Mouse (Mus musculus): ENCODE results near the gene Gm10803. TPM values are rescaled to one million over a fixed set of nuclear protein-coding genes. Genes with fewer than 3 reads are reported as not detected.
"Not testable (repeated sequence)": the region's sequence is repeated elsewhere in the genome, so short reads cannot be mapped to it uniquely, and the experiment has no call there.

Gene Gm10803
- total RNA-seq (2022), result not detected

DNA sequence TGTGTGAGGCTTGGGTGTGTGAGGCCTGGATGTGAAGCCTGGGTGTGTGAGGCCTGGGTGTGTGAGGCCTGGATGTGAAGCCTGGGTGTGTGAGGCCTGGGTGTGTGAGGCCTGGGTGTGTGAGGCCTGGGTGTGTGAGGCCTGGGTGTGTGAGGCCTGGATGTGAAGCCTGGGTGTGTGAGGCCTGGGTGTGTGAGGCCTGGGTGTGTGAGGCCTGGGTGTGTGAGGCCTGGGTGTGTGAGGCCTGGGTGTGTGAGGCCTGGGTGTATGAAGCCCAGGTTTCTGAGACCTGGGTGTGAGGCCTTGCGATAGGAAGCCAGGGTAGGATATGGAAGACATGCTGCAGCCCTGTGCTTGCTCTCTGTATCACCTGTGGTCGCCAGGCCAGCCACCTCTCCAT is at the start of gene Gm10803:
TSS of gene Gm10803 (plus strand) at position 301 of the 400 bp plus-strand sequence.
- DNase-seq (ENCODE audit: low spot score in 2 of 2), result not testable (repeated sequence)

DNA sequence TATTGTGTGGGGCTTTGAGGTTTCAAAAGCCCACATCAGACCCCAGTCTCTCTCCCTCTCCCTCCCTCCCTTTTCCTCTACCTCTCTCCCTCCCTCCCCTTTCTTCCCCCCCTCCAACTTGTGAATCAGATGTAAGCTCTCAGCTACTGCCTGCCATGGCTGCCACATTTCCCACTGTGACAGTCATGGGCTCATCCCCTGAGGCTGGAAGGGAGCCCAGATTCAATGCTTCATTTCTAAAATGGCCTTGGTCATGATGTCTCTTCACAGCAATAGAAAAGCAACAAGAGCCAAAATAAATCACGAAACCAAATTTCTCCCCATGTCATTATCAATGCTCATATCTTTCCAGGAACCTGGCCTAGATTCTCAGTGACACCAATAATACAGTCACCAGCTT is 49.5 kb upstream of the Gm10803 start:
- DNase-seq (ENCODE audit: low spot score in 2 of 2), result no peak

DNA sequence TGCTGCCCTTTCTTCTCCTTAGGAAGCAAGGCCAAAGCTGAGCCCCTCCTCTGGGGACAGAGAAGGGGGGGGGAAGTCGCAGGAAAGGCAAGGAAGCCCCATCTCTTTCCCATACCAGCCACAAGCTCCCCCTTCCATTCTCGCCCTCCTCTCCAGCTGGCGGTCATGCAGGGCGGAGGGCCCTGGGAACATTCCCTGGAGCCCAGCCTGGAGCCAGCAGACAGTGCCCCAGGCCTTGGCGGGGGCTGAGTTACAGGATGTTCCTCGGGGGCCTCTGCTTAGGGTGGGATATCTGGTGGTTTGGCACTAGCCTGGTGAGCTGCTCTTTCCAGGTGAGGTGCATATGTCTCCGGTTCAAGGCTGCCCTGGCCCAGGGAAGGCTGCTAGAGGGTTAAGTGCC is 48.2 kb upstream of the Gm10803 start:
- no peak for DNase-seq (ENCODE audit: low spot score in 2 of 2)

DNA sequence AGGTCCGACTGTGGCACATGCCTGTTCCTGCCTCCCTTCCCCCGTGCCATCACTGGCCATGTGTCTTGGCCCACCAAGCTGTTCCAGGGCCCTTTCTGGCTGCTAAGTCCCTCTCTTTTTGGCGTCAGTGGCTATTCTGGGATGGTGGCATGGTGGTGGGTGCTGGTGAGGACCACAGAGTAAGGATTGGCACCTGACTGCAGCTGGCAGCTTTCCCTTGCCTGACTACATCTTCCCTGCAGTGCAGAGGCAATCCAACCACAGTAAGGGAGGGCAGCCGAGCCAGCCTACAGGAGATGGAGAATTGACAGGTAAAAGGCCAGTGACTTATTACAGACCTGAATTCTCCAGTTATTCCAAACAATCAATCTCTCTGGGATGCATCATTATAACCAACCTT is 45.1 kb upstream of the Gm10803 start:
- DNase-seq (ENCODE audit: low spot score in 2 of 2), result no peak

DNA sequence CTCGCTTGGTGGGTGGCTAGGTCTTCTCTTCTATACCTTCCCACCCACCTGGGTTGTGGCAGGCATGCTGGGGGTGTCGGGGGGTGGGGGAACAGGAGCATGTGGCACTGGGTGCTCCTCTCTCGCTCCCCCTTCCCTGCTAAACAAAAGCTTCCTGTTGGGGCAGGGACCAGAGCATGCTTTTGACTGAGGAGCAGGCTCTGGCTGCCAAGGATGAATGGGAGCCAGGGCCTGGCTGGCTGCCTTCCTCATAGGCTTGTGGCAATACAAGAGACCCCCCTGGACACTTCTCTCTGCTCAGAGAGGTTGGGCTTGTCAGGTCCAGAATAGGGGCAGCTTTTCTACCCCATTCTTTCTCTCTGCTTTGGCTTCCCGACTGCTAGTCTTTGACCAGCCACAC is 39.3 kb upstream of the Gm10803 start:
- DNase-seq (ENCODE audit: low spot score in 2 of 2), result peak in 1 of 2 experiments; percentile 20

DNA sequence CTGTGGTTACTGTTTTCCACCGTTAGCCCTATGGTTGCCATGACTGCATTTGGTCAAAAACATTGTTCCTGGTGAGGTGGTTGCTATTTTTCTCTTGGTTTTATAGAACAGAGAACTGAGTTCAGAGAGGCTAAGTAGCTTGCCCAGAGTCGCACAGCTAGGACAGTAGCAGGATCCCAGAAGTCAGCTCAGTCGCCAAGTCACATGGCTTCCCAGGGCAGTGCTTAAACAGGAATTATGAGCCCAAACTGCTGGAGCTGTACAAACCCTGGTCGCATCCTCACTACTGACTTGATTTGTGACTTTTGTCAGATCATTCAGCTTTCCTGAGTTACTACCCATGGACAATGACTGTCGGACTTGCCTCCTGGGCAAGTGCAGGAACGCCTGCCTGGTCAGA is 38.8 kb upstream of the Gm10803 start:
- DNase-seq (ENCODE audit: low spot score in 2 of 2), result no peak

DNA sequence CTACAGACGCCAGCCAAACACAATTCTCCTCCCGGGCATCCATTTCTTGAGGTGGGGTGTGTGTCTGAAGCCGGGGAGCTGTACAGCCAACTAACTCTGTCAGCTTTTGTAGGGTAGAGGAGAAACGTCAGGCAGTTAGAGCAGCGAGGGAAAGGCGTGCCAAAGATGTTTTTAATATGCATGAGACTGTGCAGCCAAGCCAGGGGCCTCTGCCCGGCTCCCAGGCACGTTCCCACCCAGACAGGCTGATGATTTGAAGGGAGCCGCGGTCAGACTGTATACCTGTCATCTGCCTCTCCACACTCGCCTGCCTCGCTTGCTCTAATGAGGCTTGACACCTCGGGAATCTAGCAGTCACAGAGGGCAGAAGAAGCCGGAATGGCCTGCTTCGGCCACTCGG is 38.4 kb upstream of the Gm10803 start:
- no peak for DNase-seq (ENCODE audit: low spot score in 2 of 2)

DNA sequence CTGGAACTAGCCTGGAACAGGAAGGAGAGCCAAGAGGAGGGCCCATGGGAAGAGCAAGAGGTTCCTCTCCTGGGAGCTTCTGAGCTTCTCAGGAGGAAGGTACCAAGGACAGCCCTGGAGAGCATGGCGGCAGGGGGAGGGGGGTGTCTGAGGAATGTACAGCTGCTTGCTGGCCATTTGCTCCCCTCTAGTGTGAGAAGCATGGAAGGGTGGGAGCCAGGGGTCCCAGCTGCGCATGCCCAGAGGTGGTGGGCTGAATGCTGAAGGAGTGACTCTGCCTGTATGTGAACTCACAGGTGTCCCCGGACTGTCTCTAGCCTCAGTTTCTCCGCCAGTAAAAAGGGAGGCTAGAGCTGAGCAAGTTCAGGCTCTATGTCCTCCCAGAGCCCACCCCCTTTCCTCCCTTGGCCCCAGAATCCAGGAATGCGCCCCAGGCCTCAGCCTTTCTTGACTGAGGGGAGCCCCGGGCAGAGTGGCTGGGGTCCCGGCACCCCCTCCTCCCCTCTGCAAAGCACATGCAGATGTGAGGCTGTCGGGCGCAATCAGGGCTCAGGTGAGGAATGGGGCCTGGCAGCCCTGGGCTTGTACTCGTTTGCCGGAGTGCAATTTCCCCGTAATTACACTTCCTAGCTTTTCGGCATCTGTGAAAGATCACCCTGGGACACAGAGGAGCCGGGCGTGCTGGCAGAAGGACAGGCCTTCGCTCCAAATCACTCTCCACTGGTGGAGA is 35.2 kb upstream of the Gm10803 start:
- no peak for DNase-seq (ENCODE audit: low spot score in 2 of 2)

DNA sequence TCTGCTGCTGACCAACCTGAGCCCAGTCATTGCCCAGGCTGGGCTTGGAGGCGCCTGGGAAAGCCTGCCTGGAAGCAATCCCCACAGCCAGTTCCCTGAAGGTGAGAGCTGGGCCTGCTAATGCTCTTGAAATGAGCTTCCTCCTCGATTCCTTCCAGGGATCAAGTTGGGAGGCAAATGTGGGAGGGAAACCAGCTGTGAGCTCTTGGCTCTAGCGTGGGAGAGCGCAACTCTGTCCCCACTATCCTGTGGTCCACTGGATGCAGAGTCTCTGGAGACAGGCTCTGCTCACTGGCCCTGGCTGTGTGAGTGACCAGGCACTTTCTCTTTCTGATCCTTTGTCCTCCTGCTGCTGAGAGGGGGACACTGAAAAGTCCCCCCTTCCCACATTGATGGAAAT is 30.8 kb upstream of the Gm10803 start:
- no peak for DNase-seq (ENCODE audit: low spot score in 2 of 2)

DNA sequence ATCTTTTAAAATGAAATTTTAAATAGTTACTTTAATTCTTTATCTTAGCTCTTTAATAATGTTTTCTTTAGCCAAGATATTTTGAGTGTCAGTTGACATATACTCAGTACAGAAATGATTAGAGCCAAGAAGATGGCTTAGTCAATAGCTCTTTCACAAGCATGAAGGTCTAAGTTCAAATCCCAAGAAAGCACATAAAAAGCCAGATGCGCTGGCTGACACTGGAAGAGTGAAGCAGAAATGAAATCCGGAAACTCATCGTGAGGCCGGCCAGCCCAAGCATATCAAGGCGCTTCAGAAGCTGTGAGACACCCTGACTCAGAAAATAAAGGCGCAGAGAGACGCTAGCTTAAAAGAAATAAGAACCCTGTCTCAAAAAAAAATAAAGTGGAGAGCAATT is 26.5 kb upstream of the Gm10803 start:
- no peak for DNase-seq (ENCODE audit: low spot score in 2 of 2)

DNA sequence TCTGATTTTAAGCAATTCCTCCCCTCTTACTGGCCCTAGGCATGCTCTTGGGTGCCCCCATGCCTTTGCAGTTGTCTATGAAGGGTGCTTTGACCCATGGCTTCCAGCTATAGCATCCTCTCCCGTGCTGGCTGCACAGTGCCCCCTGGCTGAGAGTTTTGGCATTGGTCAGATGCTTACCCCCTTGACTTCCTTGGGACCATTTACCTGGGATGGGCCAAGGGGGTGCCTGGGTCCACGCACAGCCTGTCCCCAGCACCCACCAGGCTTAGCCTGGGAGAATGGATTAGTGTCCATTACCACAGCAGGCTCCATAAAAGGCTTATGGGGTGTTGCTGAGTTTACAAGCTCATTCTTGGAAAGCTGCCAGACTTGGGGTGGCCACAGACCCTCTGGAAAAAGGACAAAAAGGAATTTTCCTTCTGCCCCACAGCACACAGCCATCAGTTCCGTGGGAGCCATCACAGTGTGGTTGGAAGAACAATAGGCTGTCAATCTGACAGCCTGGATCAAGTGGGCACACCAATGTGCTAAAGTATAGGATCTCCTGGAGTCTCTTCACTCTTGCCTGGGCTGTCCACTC is 22.9 kb upstream of the Gm10803 start:
- DNase-seq (ENCODE audit: low spot score in 2 of 2), result no peak

DNA sequence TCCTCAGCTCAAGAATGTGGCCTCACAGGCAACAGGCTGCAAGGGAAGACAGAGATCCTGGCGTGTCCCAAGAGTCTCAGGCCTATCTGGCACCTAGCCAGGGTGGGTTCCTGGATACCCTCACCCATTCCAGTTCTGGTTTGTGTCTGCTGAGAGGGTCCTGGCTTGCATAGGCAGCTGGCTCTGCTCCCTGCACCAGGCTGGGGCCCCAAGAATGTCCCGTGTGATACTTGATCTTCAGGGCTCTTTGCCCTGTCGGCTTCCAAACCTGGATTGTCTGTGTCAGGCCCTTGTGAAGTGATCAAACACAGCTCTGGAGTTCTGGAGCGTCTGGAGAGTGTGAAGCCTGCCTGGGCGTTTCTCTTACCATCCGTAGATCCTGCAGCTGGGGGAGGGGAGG is 22.2 kb upstream of the Gm10803 start:
- no peak for DNase-seq (ENCODE audit: low spot score in 2 of 2)

DNA sequence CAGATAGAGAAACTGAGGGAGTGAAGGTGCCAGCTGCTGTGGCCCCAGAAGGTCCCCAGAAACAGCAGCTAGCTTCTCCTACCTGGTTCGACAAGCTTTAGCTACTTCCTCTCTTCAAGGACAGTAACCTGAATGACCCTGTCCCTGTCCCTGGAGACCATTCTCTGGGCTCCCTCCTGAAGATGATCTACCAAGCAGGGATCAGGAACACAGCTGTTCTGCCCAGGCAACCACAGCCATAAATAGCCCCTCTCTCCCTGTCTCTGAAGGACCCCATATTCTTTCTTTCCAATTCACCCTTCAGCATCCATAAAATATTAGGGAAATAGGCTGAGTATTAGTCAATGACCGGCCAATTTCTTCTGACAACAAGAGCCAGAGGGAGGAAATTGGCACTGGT is 18.6 kb upstream of the Gm10803 start:
- DNase-seq (ENCODE audit: low spot score in 2 of 2), result no peak

DNA sequence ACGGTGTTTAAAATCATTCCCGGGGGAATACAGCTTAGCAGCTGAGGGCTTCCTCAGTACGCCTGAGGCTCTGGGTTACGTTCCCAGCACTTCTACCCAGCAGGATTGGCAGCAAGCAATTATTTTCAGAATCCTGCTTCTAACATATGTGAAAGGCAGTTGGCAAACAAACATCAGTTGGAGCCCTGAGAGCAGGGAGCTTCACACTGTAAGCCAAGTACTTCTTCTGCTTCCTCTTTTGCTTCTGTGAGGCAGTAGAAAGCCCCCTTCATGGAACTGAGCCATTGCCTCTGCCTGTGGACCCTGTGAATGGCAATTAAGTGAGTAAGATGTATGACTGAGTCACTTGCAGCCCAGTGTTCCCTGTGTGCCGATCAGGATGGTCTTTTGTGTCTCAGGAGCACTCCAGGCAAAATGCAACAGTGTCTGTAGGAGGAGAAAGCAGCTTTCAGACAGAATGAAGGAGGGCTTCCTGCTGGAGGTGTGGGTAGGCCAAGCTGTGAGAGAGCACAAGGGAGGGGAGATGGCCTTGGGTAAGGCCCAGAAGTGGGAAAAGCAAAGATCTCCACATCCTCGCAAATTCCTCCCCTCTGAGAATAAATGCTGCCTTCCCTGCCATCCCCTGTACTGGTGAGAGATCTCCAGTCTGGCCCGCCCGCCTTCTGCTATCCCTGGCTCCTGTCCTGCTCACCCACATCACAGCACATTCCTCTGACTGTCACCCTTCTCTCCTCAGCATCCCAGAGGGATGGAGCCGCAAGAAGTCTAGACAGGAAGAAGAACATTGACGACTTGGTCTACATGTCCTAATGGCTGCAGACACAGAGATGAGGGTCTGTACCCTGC is 7.5 kb upstream of the Gm10803 start:
- peak; percentile 7 to 28 for DNase-seq (ENCODE audit: low spot score in 2 of 2)

DNA sequence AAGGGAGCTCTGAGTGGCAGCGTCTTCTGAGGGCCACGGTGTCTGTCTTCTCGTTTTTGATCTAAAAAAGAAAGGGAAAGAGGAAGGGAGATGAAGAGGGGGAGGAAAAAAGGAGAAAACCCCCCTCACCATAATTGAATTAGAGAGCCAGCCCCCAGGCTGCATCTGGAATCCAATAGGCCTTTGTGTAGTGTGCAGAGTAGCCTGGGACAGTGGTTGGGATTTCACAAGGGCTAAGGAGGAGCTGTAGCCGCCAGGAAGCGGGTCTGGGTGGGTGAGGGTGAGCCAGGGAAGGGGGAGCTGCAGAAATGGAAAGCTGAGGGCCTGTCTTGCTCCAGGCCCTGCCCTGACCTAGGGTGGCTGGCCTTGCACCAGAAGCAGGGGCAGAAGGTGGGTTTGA is 6.5 kb upstream of the Gm10803 start:
- DNase-seq (ENCODE audit: low spot score in 2 of 2), result no peak

DNA sequence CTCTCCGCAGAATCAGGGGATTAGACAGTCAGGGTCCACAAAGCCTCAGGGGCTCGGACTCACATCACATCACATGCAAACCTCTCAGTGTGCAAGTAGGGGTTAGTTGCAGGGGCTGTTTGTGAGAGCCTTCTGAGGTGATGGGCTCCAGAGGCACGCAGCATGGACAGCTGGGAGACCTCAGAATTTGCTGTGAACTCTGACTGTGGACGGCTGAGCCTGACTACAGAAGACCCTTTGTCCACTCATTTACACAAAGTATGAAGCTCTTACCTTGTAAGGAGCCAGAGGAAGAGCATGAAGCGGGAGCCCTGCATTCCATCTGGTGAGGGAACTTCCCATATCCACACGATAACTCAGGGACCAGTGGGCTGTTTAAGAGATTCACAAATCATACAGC is 5.3 kb downstream of the Gm10803 start:
- no peak for DNase-seq (ENCODE audit: low spot score in 2 of 2)

DNA sequence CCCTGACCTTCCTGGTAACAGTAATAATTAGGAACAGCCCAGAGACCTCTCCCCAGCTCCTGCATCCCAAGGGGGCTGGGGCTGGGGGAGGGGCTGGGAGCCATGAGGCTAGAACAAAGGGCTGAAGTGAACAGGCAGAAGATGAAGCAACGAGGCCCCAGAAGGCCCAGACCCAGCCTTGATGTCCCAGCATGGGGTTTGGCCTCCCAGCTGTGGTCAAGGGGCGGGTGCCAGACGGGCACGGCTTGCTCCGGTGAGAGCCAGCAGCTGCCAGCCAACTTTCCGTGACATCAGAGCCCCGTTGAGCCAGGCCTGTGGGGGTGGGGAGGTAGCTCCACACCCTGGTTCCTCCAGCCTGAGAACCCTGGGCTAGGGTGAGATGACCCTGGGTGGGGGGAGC is 7.3 kb downstream of the Gm10803 start:
- no peak for DNase-seq (ENCODE audit: low spot score in 2 of 2)

DNA sequence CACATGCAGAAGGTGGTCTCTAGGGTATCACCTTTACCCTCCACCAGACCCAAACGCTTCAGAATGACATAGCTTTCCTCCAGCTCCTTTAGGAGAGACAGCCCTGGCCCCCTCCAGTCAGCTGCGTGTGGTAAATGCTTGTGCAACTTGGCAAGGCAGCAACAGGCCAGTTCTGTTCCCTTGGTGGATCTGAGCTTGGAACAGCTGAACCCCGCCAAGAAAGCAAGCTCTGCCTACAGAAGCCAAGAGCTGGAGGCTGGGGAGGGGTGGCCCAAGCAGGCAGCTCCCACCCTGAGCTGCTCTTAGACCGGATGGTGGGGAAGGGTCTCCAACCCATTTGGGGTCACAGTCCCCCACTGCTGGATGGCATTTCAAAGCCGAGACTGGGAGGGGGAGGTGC is 12.2 kb downstream of the Gm10803 start:
- DNase-seq (ENCODE audit: low spot score in 2 of 2), result peak in 1 of 2 experiments; percentile 19

DNA sequence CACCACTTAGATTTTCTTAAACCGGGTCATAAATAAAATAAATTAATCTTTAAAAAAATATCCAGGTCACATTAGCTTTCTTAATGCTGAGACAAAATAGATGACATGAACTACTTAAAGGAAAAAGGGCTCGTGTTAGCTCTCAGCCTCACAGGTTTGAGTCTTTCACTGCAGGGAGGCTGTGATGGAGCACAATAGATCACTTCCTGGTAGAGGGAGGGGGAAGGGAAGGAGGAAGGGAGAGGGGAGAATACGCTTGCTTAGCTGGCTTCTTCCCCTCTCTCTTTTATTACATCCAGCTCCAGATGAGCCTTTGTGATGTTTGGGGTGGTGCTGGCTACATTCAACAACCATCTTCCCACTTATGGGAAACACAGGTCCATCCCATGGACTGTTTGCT is 20.9 kb downstream of the Gm10803 start:
- DNase-seq (ENCODE audit: low spot score in 2 of 2), result no peak

DNA sequence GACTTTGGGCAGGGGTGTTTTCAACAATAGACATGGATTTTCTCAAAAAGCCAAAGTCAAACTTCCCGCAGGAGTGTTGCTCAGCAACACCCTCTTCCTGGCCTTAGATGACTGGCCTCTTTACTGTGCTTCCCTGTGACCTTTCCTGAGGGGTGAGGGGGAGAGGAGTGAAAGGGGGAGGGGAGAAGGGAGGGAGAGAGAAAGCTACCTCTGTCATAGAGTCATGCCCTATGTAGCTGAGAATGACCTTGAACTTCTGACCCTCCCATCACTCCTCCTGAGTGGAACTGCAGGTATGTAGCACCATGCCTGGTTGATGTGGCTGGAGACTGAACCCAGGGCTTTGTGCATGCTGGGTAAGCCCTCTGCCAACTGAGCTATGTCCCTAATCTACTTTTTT is 25.5 kb downstream of the Gm10803 start:
- DNase-seq (ENCODE audit: low spot score in 2 of 2), result no peak

DNA sequence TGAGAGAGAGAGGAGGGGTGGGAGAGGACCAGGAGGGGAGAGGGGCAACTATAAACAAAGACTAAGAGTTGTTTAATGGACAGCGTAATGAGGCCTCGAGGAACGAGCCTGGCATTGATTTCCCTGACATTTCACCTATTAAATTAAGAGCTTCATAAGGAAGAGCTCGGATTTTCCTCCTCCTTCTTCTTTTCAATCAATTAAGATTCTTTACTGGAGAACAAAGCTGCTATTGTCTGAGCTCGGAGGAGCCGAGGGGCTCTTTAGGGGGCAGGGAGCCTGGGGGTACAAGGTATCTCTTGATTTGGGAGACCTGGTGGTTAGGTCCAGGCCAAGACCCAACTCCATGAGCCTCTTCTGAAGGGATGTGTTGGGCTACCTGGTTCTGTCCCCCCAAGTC is 27.1 kb downstream of the Gm10803 start:
- DNase-seq (ENCODE audit: low spot score in 2 of 2), result no peak

DNA sequence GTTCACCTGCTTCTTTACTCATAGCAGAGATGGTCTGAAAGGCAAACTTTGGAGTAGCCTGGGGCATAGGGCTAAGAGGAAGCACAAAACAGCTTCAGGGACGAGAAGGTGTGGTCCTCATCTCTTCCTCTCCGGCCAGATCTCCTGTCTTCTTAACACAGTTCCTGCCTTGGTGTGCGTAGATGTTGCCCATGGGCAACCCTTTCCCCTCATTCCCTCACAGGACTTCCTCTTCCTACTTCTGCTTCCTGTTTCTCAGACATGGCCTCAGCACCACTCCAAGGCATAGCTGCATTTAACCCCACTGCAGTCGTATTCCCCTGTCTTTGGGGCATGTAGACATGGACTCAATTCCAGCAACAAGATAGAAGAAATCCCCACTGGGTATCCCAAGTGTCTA is 29.5 kb downstream of the Gm10803 start:
- DNase-seq (ENCODE audit: low spot score in 2 of 2), result no peak

DNA sequence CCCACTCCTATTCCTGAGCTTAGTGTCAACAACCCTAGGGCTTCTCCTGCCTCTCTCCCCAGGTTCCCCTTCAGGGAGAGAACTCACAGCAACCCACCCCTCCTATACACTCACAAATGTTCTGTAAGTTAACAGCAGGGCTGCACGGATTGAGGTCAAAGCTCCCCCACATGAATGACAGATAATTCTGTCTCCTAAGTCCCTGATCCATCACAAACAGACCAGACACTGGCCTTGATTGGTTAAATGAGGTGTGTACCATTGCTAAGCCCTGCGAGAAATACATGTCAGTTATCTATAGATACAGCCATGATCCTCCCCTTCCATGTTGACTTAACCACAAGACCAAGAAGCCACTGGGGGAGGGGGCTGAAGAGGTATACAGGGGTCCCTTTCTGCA is 31.3 kb downstream of the Gm10803 start:
- no peak for DNase-seq (ENCODE audit: low spot score in 2 of 2)

Measured in layer of hippocampus, adult 8-10 months (tissue).